Mouse (Mus musculus): ENCODE data around the gene Gm15448.
"Not testable (repeated sequence)": the region's sequence is repeated elsewhere in the genome, so short reads cannot be mapped to it uniquely, and the experiment has no call there.

Gene Gm15448

GRCm38 (mm10) chr7:3825599-3825998 is at the start of gene Gm15448:
Gm15448 (minus strand) TSS chr7:3825687.
- not testable (repeated sequence) for ATAC-seq (ENCODE audit: low TSS enrichment)

- not testable (repeated sequence) for ATAC-seq (ENCODE audit: low TSS enrichment)
Observed at GRCm38 (mm10) chr7:3875032-3875431, 49.5 kb upstream of the Gm15448 start.

- ATAC-seq (ENCODE audit: low TSS enrichment) = not testable (repeated sequence)
Observed at GRCm38 (mm10) chr7:3844951-3845350, 19.5 kb upstream of the Gm15448 start, which contains the start of gene Pira2. Pira2 (minus strand) TSS chr7:3845051.

- ATAC-seq (ENCODE audit: low TSS enrichment) = not testable (repeated sequence)
Observed at GRCm38 (mm10) chr7:3837854-3838253, 12.4 kb upstream of the Gm15448 start.

- not testable (repeated sequence) for ATAC-seq (ENCODE audit: low TSS enrichment)
Observed at GRCm38 (mm10) chr7:3830633-3831032, 5.1 kb upstream of the Gm15448 start.

- ATAC-seq (ENCODE audit: low TSS enrichment) = not testable (repeated sequence)
Observed at GRCm38 (mm10) chr7:3811912-3812311, 13.6 kb downstream of the Gm15448 start.

GRCm38 (mm10) chr7:3802935-3803334 is 22.6 kb downstream of the Gm15448 start:
- ATAC-seq (ENCODE audit: low TSS enrichment) = not testable (repeated sequence)

GRCm38 (mm10) chr7:3799940-3800339 is 25.5 kb downstream of the Gm15448 start:
- not testable (repeated sequence) for ATAC-seq (ENCODE audit: low TSS enrichment)

GRCm38 (mm10) chr7:3796286-3796685 is 29.2 kb downstream of the Gm15448 start:
- ATAC-seq (ENCODE audit: low TSS enrichment) = not testable (repeated sequence)

Data from frontal cortex, adult (tissue).